ENCODE assay signal across 8 mouse cellular contexts in genomic region chr6:86487358-86488148, GRCm38 (mm10). TPM values are rescaled to one million over a fixed set of nuclear protein-coding genes. Genes with fewer than 3 reads are reported as not detected.
DNase-seq lines count a peak whose midpoint lies in the region; ATAC-seq and TF ChIP-seq lines count a peak whose summit lies in the region.

No protein-coding gene starts in this region.

- peak; percentile 50 for TF ChIP-seq CTCF in hindbrain, postnatal 0 days (IDR thresholded peaks at IDR 0.05; ENCODE audit: low read depth)
- TF ChIP-seq CTCF in left cerebral cortex, adult 2 months (IDR thresholded peaks at IDR 0.05): no peak; the same call in 1 of the 2 replicates

- peak overlapping the region; percentile 95 for H3K27ac ChIP-seq in hindbrain, postnatal 0 days
- H3K27ac ChIP-seq in left cerebral cortex, adult 2 months: peak overlapping the region; percentile 92
- H3K27ac ChIP-seq in macrophage: peak overlapping the region; percentile 97

- peak; percentile 78 for ATAC-seq in activated CD4-positive, CD25-positive, alpha-beta regulatory T cell, adult 4 months
- ATAC-seq in hindbrain, postnatal 0 days: peak; percentile 95

- DNase-seq in embryo, embryonic 10 days (ENCODE audit: low spot score): peak; percentile 93
- peak; percentile 73 to 77 for DNase-seq in gastrocnemius, adult 8-10 months (ENCODE audit: low spot score in 2 of 2)
- peak; percentile 86 for DNase-seq in hindbrain, postnatal 0 days (ENCODE audit: low spot score)
- peak; percentile 56 to 67 for DNase-seq in left cerebral cortex, adult 2 months (ENCODE audit: extremely low spot score in 1 of 2, low spot score in 2 of 2)
- peak; percentile 73 for DNase-seq in right cerebral cortex, adult 18-20 months
- DNase-seq in urinary bladder, adult 2 months (ENCODE audit: low spot score): peak; percentile 59

- WGBS in hindbrain, postnatal 0 days: 4% methylated on average over 24 of the region's 24 CpGs
- WGBS in macrophage (ENCODE audit: missing documents): 2% methylated on average over 24 of the region's 24 CpGs

- H3K4me3 ChIP-seq in hindbrain, postnatal 0 days (ENCODE audit: low read length): 0 out of 2 replicates have a peak overlapping the region, but pooled peaks have one; percentile 3
- H3K4me3 ChIP-seq in left cerebral cortex, adult 2 months: peak overlapping the region; percentile 28
- H3K4me3 ChIP-seq in macrophage (ENCODE audit: inconsistent target): peak overlapping the region; percentile 3; the same call in 1 of the 2 replicates

- peak overlapping the region; percentile 46 for H3K4me2 ChIP-seq in hindbrain, postnatal 0 days (ENCODE audit: low read depth, low read length)

- H3K9me3 ChIP-seq in hindbrain, postnatal 0 days (ENCODE audit: low read length): no peaks in the 10 kb centered on the region

- peaks cover 16% of the 10 kb centered on the region for H3K4me1 ChIP-seq in hindbrain, postnatal 0 days (ENCODE audit: insufficient read depth, low read length)

- peak overlapping the region; percentile 47 for H3K9ac ChIP-seq in hindbrain, postnatal 0 days (replicated peaks; ENCODE audit: low read length)

- H3K79me2 ChIP-seq in macrophage (ENCODE audit: inconsistent target): no peaks in the 10 kb centered on the region

- intact Hi-C loops in left cerebral cortex, adult 2 months (cut with DNase I): loop anchor here (5.0 kb wide), 1 partner anchor 35 kb away; no protein-coding TSS in a partner anchor

- no peaks in the 10 kb centered on the region for H3K27me3 ChIP-seq in hindbrain, postnatal 0 days (ENCODE audit: insufficient read depth, low read length)

- no peaks in the 10 kb centered on the region for H3K36me3 ChIP-seq in hindbrain, postnatal 0 days (ENCODE audit: insufficient read depth, low read length)
- H3K36me3 ChIP-seq in macrophage (ENCODE audit: inconsistent target): no peaks in the 10 kb centered on the region

RNA-seq across cellular contexts. Expression of gene Pcbp1, which starts 38.6 kb away (rescaled TPM):
- 10 to 100 TPM; 35.3 to 39.2 TPM for polyA plus RNA-seq in activated CD4-positive, CD25-positive, alpha-beta regulatory T cell, adult 4 months (2017; shearing (Covaris generic))
- 100 to 1,000 TPM; 114 to 149 (median 126) TPM for total RNA-seq in gastrocnemius, adult 8-10 months (2022)
- total RNA-seq in hindbrain, postnatal 0 days (2014; rRNA removed): 61.7 and 71.3 TPM in 2 replicates
- polyA plus RNA-seq in hindbrain, postnatal 0 days (2015; fragmentation: Nextera tagmentation; extraction: Ambion mirVana): 300 and 303 TPM in 2 replicates
- total RNA-seq in left cerebral cortex, adult 2 months (2021): 100 to 1,000 TPM; 174 to 176 TPM
- 10 to 100 TPM; 15.1 to 57.1 (median 29.5) TPM for total RNA-seq in macrophage (2018; cell fraction: chromatin; rRNA removed)
- 100 to 1,000 TPM; 159 to 254 (median 209) TPM for total RNA-seq in macrophage (2018; cell fraction: cytosol; rRNA removed)
- 100 to 1,000 TPM in 6 of 26 experiments, 10 to 100 TPM in 20; 44.0 to 133 (median 80.2) TPM for total RNA-seq in macrophage (2018; cell fraction: nucleus; rRNA removed)
- polyA plus RNA-seq in macrophage (2018): 129 to 213 TPM (median 209 TPM) in 3 replicates
- 153 and 183 TPM in 2 replicates for polyA plus RNA-seq in urinary bladder, adult 2 months (2012; rRNA removed)

RNA-seq across cellular contexts. Expression of gene C87436, which starts 49.4 kb away (rescaled TPM):
- polyA plus RNA-seq in activated CD4-positive, CD25-positive, alpha-beta regulatory T cell, adult 4 months (2017; shearing (Covaris generic)): 10 to 100 TPM; 25.1 to 26.1 TPM
- total RNA-seq in gastrocnemius, adult 8-10 months (2022): 1 to 10 TPM; 6.1 to 9.2 (median 7.7) TPM
- 14.4 and 17.6 TPM in 2 replicates for total RNA-seq in hindbrain, postnatal 0 days (2014; rRNA removed)
- 15.9 and 19.6 TPM in 2 replicates for polyA plus RNA-seq in hindbrain, postnatal 0 days (2015; fragmentation: Nextera tagmentation; extraction: Ambion mirVana)
- 10 to 100 TPM; 19.3 to 24.7 TPM for total RNA-seq in left cerebral cortex, adult 2 months (2021)
- total RNA-seq in macrophage (2018; cell fraction: chromatin; rRNA removed): 10 to 100 TPM in 18 of 26 experiments, 1 to 10 TPM in 8; 3.5 to 42.6 (median 15.7) TPM
- 10 to 100 TPM in 8 of 26 experiments, 1 to 10 TPM in 18; 3.0 to 14.3 (median 9.1) TPM for total RNA-seq in macrophage (2018; cell fraction: cytosol; rRNA removed)
- 10 to 100 TPM in 14 of 26 experiments, 1 to 10 TPM in 12; 2.6 to 39.4 (median 12.5) TPM for total RNA-seq in macrophage (2018; cell fraction: nucleus; rRNA removed)
- polyA plus RNA-seq in macrophage (2018): 8.0 to 12.3 TPM (median 8.9 TPM) in 3 replicates
- polyA plus RNA-seq in urinary bladder, adult 2 months (2012; rRNA removed): 24.6 and 28.2 TPM in 2 replicates

Comparison
In these comparisons a context has a peak if more than half of its experiments do, and no peak if none do; other contexts are left out.
1. Peak in every context shown above with its lines: DNase-seq, ATAC-seq, H3K4me3 ChIP-seq and H3K27ac ChIP-seq.